Mouse (Mus musculus) c-Kit-positive CD71-negative TER-119-negative erythroid progenitor cells, embryonic 14.5 days (primary cell): Measurements from ENCODE around the gene Astn2.

ENCODE experiments used
- DNase-seq: peaks from one replicate; pipeline ENCODE4 v3.0.0-alpha.2; 2013; ENCODE audit warnings: low read depth

Astn2 gene

DNA sequence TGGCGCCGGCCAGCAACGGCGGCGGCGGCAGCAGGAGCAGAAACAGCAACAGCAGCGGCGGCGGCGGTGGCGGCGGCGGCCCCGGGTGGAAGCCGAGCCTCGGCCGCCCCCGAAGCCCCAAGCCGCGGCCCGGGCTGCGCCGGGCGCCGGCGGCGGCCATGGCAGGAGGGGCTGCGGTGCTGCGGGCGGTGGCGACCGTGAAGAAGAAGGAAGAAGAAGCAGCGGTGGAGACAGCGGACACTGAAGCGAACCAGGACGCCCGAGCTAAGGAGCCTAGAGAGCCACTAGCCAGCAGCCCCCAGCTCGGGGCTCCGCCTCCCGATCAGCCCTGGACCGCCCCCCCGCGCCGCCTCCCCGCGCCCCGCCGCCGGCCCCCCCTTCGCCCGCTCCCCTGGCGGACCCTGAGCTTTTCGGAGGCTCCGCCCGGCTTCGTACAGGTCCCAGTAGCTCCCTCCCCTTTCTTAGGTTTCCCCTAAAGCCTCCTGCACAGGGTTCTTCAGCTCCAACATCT, at the start of gene Astn2:
TSS of gene Astn2 (minus strand) at position 411 of the 511 bp plus-strand sequence.
- no peak for DNase-seq

DNA sequence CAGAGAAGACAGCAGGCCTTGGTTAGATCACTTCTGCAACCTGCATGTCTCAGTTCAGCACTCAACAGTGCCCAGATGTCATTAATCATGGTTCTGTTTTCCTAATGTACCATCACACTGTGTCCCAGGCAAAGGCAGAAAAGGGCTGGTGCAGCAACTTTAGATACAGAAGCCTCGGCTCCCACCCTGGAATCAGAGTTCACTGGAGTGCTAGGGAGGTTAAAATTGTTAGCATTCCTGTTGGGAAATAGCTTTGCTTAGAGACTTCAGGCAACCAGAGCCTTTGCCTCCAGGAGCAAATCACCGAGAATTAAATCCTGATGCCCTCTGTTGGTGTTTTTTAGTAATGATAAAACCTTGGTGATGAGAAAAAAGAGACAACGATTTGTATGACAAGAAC, 45.7 kb upstream of the Astn2 start:
- no peak for DNase-seq

DNA sequence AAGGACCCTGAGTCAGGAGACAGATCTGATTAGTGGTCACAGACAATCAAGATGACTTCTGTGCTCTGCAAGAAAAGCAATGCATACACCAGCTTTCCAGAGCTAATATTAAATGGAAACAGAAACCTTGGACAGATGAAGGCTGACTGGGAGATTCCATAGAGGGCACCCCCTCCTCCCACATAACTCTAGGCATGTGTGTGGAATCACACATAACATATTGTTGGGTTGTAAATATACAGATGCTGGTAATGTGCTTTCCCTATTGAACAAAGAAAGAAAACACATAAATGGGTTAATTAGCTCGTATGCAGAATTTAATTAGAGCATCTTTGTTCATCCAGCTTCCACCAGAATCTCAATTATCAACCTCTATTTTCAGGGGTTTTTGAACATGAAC, 26.8 kb upstream of the Astn2 start:
- DNase-seq = no peak

DNA sequence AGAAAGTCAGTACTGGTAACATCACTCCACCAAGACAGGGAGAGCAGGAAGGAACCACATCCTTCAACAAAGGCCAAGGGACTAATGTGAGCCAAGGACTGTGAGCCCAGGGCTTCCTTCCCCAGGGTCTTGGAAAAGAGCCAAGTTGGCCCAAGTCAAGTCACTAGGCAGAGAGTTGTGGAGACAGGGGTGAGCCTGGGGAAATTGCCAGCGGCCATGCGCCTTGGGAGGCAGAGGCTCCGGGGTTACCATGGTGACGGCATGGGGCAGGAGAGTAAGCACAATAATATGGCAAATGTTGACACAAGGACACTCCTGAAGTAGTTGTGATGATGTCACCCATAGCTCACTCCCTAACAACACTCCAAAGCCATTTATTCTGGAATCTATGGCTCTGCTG, 21.4 kb upstream of the Astn2 start:
- DNase-seq = no peak

DNA sequence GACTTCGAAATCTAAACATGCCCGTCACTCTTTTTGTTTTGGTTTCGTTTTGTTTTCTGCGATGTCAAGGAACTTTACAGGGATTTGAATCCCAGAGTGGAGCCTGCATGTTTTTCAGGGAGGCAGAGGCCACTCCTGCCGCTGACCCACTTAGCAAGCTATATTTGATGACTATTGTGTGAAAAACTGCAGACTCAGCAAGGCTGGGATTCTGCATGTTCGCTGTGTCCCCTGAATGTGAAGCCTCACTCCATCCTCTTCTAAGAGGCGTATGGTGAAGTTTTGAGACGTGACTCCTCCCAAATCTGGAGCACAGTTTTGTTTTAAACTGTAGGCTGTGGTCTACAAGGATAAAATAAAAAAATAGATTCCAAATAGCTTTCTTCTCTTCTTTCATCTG, 10.4 kb upstream of the Astn2 start:
- DNase-seq = no peak

- no peak for DNase-seq
Observed at GRCm38 (mm10) chr4:66405086-66405485, 675 bp upstream of the Astn2 start.

DNA sequence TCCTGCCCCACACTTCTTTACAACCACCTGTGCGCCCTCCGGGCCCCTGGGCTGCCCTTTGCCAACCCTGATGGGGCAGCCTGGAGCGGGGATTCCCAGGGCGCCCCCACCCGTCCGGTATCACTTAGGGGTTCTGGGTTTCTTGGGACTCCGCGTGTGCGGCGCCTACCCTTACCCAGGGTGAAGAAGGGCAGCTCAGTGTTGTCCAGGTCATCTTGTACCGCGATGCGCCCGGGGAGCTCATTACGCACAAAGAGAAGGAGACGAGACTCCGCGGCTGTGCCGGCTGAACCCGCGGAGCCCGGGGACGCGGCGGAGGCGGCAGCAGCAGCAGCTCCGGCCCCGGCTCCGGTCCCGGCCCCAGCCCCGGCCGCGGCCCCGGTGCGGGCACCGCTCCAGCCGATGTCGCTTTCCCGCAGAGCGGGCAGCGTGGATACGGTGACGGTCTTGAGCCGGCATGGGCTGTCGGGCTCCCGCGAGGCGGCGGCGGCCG, 657 bp downstream of the Astn2 start:
- DNase-seq = no peak

GRCm38 (mm10) chr4:66403116-66403707, 1.2 kb downstream of the Astn2 start:
- DNase-seq = no peak

DNA sequence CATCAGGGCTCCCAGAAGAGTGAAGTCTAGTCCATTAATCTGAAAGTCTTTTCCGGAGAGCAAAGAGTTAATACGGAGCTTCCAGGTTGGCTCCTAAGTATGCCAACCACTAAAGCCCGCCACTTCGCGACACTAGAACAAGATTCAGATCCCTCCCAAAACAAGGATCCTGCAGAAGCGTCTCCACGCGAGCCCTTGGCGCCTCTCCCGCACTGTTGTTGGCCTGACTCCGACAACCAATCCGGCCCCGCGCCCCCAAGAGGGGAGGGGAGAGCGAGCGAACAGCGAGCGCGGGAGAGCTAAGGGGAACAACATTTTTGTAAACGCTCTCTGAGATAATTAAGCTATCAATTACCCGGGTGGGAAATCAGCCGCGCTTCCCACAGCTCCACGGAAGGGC, 1.8 kb downstream of the Astn2 start:
- no peak for DNase-seq

DNA sequence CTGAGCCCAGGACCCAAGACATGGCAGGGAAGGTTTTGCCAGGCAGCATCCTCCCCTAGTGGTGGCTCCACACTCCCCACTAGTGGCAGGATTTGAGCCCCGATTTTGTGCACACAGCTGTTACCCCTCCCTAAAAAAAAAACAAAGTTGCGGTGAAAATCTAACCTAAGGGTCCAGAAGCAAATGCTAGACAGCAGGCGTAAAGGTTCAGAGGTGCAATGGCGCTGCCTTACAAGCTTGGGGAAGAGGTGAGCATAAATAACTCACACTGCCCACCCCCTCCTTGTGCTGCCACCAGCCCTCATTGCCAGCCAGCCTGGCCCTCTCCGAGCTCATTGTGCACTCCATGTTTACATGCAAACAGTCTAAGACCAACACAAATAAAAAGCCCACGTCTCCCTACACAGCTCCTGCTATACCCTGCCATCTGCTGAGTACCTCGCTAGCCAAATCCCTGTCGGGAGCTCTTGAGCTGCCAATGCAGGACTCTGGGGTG, 3.2 kb downstream of the Astn2 start:
- DNase-seq = no peak

DNA sequence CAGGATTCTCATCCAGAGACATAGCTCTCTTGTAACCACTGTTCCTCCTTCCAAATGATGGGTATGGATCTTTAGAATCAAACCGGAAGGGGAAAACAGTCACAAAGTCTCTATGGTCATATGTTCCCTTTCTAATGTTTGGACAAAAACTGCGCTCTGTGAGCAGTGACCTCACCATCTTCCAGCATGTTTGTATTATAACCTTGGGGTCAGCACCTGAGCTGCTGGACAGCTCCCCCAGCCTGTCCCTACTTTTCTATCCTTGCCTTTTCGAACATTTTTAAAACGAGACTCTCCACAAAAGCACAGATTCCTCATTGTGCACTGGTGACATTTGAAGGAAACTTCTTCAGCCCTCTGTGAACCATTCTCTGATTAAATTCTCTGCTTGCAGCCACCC, 5.3 kb downstream of the Astn2 start:
- no peak for DNase-seq

DNA sequence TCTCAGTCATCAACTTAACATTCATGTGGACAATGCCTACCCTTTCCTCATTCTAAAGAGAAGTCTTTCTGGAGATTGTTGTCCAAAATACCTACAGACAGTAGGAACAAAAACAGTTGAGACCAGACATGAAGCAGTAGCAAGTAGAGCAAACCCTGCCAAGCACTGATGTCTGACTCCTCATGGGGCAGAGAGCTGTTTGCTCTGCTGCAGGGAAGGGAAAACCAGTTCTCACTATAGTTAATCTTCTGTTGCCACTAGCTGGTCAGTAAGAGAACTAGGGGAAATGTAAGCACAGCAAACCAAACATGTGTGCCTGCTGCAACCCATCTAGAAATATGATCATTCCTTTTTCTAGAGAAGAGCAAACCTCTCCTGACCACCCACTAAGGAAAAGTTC, 7.2 kb downstream of the Astn2 start:
- no peak for DNase-seq

- DNase-seq = no peak
Observed at GRCm38 (mm10) chr4:66393294-66393693, 11.1 kb downstream of the Astn2 start.

DNA sequence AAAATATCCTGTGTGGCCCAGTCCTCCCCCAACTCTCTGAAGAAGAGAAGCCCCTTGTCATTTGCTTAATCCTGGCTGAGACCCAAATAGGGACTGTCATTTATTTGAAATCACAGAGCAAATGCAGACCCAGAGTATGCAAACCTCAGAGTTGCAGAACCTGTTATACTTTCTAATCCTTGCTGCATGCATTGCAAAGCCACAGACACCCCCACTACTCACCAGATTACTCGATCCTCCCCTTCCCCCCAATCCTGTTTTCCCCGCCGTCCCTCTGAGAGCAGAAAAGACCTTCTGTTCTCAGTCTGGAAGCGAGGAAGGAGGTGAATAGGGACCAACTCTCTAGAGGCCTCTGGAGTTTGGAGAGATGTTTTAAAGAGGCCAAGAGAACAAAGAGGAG, 13.9 kb downstream of the Astn2 start:
- DNase-seq = no peak

GRCm38 (mm10) chr4:66378586-66378985, 25.8 kb downstream of the Astn2 start:
- DNase-seq = no peak

DNA sequence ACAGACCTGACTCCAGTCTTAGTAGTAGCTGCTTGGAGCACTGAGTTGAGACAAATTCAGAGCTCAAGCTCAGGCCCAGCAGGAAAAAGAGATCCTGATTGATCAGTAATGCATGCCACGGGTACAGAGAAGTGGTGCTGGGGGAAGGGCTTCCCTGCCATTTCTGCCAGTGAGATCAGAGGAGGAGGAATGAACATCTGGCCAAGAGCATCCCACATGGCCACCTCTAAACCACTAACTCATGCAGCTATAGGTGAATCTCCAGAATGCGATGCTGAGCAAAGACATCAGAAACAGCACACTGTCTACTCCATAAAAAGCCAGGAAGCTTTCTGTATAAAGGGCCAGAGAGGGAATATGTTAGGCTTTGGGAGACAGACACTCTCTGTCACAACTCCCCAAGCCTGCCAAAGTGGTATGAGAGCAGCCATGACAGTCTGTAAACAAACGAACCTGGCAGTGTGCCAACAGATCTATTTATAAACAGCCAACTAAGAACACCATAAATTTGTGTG, 33.8 kb downstream of the Astn2 start:
- DNase-seq = no peak

DNA sequence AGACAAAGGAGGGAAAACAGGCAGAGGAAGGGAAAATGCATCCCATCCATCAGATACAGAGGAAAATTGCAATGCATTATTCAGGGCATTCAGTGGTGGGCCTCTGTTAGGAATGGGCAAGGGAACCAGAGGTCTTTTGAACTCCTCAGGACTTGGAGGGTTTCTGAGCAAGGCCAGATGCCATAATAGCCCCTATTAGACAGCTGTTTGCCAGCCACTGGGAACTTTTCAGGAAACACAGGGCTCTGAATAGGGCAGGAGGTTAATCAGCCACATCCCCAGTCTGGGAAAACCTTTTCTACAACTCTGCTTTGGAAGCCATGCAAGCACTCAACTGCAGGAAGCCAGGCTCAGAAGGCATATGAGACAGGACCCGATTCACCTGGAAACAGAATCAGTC, 38.9 kb downstream of the Astn2 start:
- DNase-seq = no peak

GRCm38 (mm10) chr4:66344632-66345031, 59.8 kb downstream of the Astn2 start:
- DNase-seq = no peak

- no peak for DNase-seq
Observed at GRCm38 (mm10) chr4:66337443-66337842, 67.0 kb downstream of the Astn2 start.

- no peak for DNase-seq
Observed at GRCm38 (mm10) chr4:66330600-66331285, 73.7 kb downstream of the Astn2 start.

GRCm38 (mm10) chr4:66321051-66321450, 83.4 kb downstream of the Astn2 start:
- DNase-seq = no peak

- no peak for DNase-seq
Observed at GRCm38 (mm10) chr4:66314806-66315484, 89.5 kb downstream of the Astn2 start.

- DNase-seq = no peak
Observed at GRCm38 (mm10) chr4:66312733-66313132, 91.7 kb downstream of the Astn2 start.
